Comparison of ENCODE assay signal across 13 mouse cellular contexts in the genomic region with DNA sequence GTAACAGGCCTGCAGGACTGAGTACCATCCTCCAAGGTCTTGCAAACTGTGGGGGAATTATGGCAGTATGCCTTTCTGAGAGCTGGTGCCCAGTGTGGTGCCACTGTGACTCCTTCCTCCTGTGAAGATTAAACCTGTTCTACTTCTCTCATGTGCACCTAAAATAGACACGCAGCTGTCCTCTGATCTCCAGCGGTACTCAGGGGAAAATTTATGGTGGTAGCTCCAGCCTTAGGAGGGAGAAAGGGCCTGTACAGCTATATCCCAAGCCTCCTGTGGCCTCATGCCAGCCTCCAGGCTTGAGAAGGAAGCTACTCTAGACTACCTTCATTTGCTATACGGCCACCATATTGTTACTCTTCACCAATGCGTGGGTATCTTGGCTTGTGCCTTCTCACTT.
"Had no signal": no experiment of that assay in that cellular context is flagged by ENCODE, and none has a peak within 500 bp of the region (broad histone marks: within the 10 kb centered on the region; RNA-seq: fewer than 3 reads in every experiment).

No protein-coding gene starts in this region.

- H3K4me3 ChIP-seq: kidney, embryonic 15.5 days; left cerebral cortex, adult 2 months; liver, embryonic 13.5 days had no signal

- H3K27ac ChIP-seq: kidney, embryonic 15.5 days; left cerebral cortex, adult 2 months; liver, embryonic 13.5 days had no signal

- H3K9me3 ChIP-seq: kidney, embryonic 15.5 days had no signal

- DNase-seq: kidney, postnatal 10 days; kidney, postnatal 36 days; layer of hippocampus, postnatal 36 days; liver, embryonic 13.5 days; lung, adult 2 months; lung, postnatal 14 days; lung, postnatal 4 days; midbrain, embryonic 14.5 days; right cerebral cortex, postnatal 14 days; thymus, adult 18-20 months; thymus, postnatal 36 days had no signal

- H3K4me1 ChIP-seq: kidney, embryonic 15.5 days; liver, embryonic 13.5 days had no signal

- H3K36me3 ChIP-seq: kidney, embryonic 15.5 days; liver, embryonic 13.5 days had no signal

- H3K27me3 ChIP-seq: kidney, embryonic 15.5 days; liver, embryonic 13.5 days had no signal
